Mouse (Mus musculus) ES-E14 (cell line): ENCODE measurements at regions not wholly inside any gene's neighbourhood (a gene's known extent, or its start where the extent isn't known, plus 50 kb on each side); places are given as distances from the start of the nearest gene placed in this dataset.

Experiments used
- CHD2 ChIP-seq: IDR thresholded peaks from 2 replicates; pipeline ENCODE4 v1.6.1; 2014; ENCODE audit warnings: mild to moderate bottlenecking, low read depth, low read length, inconsistent platforms
- HCFC1 ChIP-seq: IDR thresholded peaks from 2 replicates; pipeline ENCODE4 v1.6.1; 2012; ENCODE audit warnings: low read length, inconsistent platforms, borderline replicate concordance; ENCODE audit not compliant: insufficient read depth

GRCm38 (mm10) chr12:52637506-52638249 is 61.5 kb upstream of the Akap6 start:
- no peak for TF ChIP-seq CHD2
- no peak for TF ChIP-seq HCFC1
